Mouse (Mus musculus) adrenal gland, postnatal 10 days (tissue): ENCODE measurements at regions not wholly inside any gene's neighbourhood (a gene's known extent, or its start where the extent isn't known, plus 50 kb on each side); places are given as distances from the start of the nearest gene placed in this dataset.
"Not testable (repeated sequence)": the region's sequence is repeated elsewhere in the genome, so short reads cannot be mapped to it uniquely, and the experiment has no call there.

Experiments used
- DNase-seq: peaks from one replicate; pipeline ENCODE4 v3.0.0; 2021; ENCODE audit warnings: mixed read lengths

DNA sequence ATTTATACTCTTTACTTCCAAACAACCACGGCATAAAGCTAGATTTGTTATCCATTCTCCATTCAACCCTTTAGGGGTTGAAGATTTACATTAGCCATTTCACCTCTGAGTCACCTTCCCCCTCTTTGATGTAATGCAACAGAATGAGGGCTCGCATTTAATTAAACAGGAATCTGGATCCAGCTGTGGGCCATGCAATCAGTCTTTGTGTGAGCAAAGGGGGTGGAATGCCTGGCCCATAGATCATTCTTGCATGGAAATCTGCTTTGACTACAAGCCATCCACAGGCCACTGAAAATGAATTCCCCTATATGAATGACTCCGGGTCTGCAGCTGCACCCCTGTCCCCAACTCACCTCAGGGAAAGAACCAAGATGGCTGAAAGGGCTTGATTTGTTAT is 574.4 kb downstream of the Cypt12 start:
- no peak for DNase-seq

DNA sequence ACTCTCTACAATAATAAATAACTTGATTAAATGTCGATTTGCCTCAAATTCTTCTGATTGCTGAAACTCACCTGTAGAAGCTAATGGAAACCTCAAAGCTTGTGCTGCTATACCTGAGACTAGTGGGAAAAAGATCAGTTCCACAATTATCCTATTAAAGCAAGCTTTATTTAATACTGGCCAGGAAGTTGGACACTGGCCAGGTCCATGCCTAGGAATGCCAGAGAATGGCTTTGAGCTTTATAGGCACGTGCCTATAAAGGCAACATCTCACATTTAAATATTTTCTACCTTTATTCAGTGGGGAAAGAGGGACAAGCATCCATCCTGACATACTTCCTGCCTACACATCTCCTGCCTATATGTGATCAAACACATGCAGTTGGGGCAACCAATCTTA is 575.8 kb downstream of the Cypt12 start:
- DNase-seq, result peak; percentile 2

DNA sequence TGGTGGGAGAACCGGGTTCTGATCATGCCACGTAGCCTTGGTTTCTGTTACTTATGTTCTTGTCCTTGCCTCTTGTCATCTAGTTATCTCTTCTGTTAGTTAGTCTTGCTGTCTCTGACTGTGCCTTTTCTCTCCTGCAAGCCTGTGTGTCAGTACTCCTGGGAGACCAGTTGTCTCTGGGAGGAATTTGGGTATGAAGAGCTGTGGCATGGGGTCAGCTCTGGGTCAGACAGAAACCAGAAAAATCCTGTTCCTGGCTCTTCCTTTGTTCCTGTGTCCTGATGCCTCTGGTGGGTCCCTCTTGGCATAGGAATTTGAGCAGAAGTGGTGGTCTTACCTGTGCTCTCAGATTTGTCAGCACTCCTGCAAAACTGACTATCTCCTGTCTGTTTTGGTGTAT is 609.0 kb downstream of the Cypt12 start:
- DNase-seq, result no peak

DNA sequence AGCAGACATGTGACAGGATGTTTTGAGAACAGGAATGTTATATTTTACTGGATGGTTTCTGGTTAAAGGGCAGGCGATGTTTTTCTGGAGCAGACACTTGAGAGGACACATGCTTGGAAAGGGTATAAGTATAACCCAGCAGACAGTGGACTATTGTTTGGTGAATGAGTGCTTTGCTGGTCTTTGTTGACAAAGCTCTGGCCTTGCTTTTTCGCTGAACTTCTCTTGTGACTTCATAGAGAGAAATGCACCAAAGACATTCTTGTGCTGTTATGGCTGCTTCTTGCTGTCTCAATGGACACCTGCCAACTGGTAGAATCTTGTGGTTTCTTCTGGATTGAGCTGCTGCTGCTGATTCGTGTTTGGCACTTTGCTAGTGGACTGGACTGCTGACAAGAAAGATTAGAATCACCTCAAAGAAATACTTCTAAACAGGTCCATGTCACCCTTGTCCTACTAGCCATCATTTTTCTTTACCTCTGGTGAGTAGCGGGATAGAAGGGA is 612.1 kb downstream of the Cypt12 start:
- DNase-seq, result no peak

DNA sequence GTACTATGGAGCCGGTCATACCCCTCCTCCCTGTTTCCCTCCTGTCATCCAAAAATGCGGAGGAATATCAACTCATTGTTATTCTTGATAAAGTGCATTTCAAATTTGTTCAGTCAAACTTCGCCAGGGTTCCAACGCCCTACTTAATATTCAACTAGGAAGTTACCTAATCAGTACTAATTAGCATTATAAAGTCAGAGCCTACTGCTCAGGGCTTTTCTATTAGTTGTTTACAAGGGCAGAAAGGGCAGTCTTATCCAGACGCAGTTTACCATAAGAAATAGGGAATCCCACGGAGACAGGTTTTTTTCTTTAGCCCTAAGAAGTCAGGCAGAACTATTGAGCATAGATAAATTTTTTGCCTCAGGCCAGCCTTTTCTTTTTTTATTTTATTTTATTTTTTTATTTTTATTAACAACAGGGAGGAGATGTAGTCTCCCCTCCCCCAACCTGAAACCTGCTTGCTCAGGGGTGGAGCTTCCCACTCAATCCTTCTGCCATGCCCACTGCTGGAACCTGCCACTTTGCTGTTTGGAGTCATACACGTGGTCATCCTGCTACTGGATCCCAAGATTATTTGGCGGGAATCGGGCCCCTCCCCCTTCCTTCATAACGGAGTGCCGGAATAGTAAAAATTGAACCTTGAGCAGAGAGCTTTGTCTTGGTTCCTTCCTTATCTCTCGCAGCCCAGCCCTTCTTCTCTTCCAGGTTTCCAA is 632.9 kb downstream of the Cypt12 start:
- DNase-seq, result not testable (repeated sequence)

DNA sequence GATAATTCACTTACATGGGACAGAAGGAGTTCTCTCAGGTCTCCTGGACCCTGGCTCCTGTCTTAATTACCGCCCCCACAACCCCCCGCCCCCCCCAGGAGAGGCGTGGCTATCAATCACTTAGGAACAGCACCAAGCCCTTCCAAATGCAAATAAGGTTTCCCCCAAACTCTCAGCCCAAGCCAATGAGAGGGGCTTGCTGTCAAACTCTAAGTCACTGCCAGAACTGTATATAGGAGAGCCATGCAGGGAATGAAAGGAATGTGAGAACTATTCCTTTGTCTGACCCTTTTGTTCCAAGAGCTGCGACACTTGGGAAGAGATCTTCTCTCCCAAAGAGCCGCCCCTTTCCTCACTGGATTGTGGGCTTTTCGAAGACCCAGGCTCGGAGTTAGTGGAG is 672.4 kb downstream of the Cypt12 start:
- no peak for DNase-seq

DNA sequence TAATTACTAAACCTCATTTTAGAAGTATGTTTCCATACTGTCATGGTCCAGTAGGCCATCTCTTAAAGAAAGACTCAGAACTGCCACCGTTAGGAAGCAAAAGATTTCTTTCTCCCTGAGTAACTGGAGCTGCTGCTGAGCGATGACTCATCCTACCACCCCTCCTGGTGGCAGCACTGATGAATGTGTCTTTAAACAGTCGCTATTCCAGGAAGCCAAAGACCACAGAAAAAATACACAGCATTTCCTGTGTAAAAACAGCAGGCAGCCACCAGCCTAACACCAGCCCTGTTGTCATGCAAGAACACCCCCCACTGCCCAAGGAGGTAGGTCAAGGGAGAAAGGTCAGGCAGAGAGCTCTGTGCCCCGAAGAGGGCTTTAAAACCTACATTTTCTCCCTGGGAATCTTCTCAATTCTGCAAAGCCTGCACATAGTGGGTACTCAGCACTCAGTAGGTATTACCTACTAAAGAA is 675.7 kb downstream of the Cypt12 start:
- DNase-seq, result peak; percentile 57

DNA sequence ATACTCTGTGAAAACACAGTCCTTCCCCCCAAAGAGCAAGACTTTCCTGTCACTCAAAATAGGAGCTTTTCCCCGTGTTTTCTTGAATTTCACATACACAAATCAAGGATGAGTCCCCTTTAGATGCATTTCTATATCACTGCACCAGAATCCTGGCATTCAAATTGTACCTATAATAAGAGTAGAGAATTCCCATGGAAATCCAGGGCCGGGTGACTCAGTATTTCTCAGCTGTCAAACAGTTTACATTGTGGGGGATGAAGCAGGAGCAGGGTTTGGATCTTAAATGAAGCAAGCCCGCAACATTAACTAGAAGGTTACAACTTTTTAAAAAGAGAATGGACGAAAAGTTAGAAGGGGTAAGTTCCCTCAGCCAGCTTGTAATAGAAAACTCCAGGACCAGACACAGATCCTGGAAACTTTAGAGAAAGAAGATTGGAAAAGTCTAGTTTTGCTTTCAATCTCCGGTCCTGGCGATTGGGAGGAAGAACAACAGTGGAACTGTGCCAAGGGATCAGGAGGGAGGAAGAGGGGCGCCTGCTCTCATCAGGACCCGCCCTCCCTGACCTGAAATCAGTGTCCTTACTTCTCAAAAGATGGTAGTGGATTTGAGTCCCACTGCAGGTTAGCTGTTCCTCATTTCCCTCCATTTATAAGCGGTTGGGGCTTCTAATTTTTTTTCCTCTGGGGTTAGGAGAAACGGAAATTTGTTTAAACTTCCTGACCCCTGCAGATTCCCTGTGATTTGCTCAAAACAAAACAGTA is 676.4 kb downstream of the Cypt12 start:
- DNase-seq, result peak; percentile 49

DNA sequence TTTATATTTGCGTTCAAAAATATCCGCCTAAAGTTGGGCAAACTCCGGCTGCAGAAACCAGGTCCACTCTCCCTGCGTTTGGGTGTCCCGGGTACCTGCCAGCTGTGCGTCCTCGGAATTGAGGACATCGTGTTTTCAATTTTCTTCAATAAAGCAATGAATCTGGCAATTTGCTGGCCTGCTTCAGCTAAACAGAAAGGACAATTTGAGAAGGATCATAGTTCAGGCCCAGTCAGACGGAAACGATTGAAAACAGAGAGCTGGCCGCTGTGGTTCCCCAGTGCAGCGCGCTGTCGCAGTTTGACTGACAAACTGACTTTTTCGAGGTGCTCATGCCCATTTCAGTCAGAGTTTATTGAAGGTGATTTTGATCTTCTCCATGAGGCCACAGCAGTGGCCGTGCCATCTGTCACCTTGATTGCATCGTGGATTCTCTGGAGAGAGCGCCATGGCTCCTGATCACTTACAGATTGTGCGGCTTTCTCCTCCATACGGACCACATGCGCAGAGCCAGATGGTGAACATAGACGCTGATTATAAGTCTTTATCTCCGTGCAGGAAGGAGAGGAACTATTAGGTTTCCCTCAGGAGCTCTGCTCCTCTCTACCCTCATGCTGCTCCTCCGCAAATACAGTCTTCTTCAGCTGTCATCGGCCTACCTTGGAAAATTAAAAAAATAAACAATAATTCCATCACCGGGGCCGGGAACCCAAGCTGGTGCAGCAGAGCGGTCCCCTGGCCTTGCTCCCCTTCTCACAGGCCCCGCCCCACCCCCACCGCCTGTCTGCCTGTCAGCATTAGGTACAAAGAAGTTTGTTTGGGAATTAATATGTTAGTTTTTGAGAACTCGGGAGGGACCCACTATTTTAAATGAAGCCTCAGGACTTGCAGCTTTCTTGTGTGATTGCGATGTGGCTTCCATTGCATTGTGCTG is 677.5 kb downstream of the Cypt12 start:
- DNase-seq, result peak; percentile 48

DNA sequence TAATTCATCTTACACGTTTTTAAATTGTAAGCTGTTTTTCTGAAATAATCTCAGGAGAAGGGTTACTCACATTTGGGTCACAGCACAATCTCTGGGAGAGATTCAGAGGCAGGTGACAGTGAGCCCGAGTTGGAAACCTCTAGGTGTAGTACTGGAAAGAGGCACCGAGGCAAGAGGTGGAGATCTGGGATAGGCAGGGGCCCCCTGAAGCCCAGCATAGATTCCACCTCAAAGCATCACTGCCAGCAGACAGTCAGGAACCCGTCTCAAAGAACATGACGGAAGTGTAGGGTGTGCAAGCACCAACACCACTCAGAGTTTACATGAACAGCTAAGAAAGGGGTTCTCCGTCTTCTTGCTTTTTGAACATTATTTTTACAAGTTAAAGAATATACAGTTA is 678.2 kb downstream of the Cypt12 start:
- no peak for DNase-seq

DNA sequence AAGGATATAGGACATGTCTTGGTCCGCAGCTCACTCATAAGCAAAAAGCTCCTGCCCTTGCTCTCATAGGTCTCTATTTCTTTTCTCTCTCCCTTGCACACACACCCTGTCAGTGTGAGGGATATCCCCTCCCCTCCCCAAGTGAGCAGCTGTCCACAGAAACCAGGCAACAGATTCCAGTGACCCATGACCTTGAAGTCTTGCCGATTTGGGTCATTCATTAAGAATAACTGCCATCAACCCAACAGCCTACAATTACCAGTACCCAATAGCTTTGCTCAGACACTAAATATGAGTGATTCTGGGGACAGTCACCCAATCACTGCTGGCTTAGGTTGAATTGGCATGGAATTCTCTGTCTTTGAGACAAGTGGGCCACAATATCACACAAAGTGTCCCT is 678.6 kb downstream of the Cypt12 start:
- DNase-seq, result no peak

DNA sequence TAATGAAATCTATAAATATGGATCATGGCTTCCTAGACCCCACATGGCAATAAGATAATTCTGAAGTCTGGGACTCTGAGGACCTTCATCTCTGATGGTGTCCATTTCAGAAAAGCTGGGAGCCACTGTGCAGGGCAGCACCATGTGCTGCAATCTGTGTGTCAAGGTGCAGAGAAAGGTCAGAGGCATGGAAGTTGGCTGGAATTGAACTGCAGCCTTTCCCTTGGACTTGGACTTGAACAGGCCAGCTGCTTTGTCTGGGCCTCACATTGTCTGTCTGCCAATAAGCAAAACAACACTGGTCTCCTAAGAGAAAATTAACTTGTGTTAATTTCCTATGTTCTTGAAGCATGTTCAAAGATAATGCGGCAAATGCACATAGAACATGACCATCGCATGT is 681.0 kb downstream of the Cypt12 start:
- DNase-seq, result no peak

DNA sequence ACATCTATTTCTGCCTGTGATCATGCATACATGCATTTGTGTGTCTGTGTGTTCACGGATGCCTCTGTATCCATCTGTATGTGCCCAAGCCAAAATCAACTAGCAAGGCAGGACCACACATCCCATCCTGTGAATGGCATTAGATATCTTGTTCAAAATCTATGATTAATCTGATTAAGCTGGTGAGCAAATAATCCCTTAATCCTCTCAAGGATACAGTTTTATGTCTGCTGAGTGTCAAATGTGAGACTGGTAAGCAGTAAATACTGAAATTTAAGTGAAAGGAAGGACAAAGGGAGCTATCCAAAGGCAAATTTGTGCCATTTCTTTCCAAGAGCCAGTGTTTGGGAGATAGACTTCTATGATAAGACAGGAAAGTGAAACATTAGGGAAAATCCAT is 683.4 kb downstream of the Cypt12 start:
- no peak for DNase-seq

DNA sequence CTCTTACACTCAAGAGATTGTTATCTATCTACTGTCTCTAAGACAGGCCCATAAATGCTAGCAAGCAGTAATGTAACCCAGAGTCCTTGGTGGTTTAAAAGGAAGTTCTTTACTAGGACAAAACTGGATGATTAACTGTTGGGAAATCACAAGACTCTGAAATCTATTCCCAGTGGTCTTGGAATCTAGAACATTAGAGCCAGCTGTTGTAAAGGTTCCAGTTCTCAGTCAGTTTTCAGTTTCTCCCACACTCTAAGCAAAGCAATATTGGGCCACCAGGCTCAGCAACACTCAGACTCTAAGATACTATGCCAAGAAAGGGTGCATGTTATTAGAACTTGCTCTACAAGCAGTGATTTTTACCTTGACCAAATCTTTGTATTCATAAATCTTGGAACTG is 686.6 kb downstream of the Cypt12 start:
- DNase-seq, result no peak

DNA sequence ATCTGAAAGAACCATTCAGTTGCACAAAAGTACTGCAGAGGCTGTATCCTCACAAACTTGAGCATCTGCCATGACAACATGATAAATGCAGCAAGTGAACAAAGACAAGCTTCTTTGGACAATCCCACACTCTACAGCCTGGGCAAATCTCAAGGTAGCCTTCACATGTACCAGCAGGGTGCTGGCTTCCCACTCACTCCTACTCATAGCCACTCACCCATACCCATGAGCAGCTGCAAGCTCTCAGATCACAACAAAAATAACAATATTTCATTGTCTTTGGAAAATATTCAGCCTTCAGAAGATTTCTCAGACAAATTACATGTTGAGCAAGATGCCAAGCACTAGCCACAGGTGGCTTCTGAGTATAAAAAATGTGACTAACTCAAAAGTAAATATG is 689.3 kb downstream of the Cypt12 start:
- DNase-seq, result no peak

DNA sequence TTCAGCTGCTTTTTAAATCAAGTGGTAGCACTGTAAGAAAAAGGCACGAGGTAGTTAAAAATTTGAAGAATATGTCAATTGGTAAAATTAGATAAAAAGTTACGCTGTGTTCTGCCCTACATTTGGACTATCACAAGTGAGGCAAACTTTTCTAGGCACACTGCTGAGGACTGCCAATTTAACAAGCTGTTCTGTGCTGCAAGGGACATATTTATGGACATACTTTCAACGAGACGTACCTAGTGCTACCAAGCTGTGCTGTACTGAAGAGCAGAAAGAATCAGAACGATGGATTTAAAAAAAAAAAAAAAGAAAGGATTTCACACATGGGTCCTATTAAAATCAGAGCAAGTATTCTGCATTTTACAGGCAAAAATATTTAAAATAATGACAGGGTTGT is 692.1 kb downstream of the Cypt12 start:
- no peak for DNase-seq

DNA sequence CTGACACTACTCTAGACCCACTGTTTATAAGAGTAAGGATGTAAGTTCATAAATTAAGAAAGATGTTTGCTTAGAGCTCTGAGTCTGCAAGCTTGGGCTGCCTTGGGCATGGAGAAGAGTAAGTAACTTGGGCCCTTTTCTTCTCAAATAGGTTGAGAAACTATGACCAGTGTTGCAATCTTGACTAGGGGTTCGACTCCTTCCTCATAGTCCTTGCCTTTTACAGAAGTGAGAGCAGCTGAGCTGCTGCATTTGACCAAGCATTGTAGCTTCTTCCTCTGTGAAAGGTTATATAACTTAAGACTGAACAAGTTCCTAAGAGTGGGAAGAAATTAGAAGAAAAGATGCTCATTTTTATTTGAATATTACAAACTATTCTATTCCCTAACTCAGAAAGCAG is 693.5 kb downstream of the Cypt12 start:
- no peak for DNase-seq

DNA sequence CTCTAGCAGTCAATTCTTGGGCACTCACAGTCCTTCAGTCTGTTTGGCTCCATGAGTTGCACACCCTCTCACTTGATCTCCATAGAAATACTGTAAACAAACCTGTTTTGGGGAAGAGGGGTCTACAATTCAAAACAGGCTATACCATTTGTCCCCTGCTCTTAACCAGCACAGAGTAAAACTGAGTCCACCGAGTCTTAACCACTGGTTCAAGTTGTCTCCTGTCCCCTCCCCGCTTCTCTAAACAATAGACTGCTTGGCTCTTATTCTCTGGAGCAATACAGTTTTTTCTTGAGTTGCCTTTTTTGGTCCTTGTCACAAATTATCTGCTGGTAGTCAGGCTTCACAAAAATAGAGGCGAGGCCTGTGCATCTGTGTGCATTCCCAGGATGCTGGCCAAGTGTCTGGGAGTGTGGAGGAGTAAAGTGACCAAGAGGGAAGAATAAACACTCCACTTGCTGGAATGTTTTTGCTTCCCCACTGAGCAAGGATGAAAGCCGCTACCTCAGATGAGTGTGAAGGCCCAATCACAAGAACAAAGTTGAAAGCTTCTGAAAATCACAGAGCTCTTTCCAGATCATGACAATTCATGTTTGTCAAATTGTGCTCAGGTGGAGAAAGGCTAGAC is 695.3 kb downstream of the Cypt12 start:
- DNase-seq, result no peak

DNA sequence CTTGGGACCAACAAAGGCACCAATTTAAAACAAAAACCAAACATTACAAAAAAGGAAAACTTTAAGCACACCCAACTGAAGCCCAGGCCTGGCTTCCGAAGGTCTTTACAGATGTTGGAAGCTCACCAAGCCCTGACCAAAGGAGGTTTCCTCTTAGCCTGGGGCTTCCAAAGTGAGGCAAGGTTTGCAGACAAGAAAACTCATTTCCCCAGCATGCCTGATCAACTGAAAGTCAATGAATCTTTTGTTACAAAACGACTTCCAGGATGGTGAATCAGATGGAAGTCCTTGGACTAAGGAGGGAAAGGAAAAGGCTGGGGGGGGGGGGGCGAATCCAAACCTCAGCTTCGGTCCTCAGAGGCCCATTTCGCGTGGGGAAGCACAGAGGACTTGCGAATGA is 697.3 kb downstream of the Cypt12 start:
- no peak for DNase-seq

DNA sequence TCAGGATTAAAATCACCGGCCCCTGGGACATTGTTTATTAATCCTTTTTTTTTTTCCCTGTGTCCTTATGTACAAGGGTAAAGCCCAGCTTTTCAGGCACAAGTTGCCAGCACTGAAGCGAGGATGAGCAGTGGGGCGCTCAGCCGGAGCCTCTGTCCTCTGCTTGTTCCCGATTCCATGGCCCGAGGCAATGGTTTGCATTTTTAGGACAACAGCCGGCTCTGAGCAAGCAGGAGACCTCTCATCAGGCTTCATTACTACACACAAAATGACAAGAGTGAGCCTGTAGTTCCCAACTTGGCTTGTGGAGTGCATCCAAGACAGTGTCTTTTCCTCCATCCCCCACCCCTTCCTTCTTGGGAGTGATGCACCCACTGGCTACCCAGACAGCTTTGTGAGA is 697.7 kb downstream of the Cypt12 start:
- DNase-seq, result no peak

DNA sequence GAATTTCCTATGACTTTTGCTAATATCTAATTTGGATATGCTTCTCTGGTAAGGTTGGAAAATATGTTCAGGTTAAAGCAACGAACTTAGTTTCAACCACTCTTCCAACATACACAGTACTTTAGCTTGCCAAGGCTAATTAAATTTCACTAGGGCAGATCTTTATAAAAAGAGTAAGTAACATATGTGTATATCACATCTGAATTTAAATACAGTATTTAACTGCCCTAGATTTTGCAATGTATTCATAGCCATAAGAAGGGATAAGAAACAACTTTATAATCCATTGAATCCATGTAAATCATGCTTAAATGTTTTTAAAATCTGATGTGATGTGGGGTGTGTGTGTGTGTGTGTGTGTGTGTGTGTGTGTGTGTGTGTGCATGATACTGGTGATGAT is 705.3 kb downstream of the Cypt12 start:
- no peak for DNase-seq

DNA sequence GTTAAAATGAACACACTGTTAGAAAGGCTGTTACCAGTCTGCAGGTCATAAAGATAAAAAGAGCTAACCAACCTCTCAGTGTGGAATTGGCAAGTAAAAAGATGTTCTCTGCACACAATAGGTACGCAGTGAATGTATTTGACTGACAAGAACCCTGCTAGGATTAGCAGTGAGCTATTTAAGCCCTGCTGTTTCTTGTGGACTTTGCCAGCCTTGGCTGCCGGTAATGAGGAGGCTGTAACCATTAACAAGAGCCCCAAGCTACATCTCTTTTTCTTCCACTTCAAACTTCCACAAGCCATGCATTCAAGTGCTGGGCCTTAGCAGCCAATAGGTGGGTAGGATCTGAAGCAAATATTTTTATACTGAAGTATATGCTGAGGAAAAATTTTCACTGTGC is 717.5 kb downstream of the Cypt12 start:
- DNase-seq, result no peak
